Mouse (Mus musculus): ENCODE measurements around the gene Kctd12.
A peak's percentile ranks its signal among the peaks of the same experiment; 100 is the strongest.

The Kctd12 gene

DNA sequence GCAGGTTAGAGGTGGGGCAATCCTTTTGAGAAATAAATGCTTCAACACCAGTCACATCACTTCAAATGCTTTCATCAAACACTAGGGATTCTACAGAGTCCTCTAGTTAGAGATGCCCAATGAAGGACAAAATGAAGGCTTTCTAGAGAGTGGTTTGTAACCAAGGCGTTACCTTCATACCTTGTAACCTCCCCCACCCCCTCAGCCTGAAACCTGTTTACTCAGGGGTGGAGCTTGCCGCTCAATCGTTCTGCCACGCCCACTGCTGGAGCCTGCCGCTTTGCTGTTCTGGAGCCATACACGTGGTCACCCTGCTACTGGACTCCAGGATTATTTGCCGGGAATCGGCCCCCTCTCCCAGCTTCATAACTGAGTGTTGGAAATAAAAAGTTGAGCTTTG, 28.9 kb downstream of the Kctd12 start:
- peak in 1 of 2 experiments; percentile 17 for DNase-seq

- peak; percentile 17 to 40 for DNase-seq
Measured at GRCm38 (mm10) chr14:102951974-102952373, 30.5 kb downstream of the Kctd12 start.

- no peak for DNase-seq
Measured at GRCm38 (mm10) chr14:102947796-102948195, 34.6 kb downstream of the Kctd12 start.

- DNase-seq: no peak
Measured at GRCm38 (mm10) chr14:102942222-102942843, 40.1 kb downstream of the Kctd12 start.

GRCm38 (mm10) chr14:102934878-102935277, 47.6 kb downstream of the Kctd12 start:
- no peak for DNase-seq

DNA sequence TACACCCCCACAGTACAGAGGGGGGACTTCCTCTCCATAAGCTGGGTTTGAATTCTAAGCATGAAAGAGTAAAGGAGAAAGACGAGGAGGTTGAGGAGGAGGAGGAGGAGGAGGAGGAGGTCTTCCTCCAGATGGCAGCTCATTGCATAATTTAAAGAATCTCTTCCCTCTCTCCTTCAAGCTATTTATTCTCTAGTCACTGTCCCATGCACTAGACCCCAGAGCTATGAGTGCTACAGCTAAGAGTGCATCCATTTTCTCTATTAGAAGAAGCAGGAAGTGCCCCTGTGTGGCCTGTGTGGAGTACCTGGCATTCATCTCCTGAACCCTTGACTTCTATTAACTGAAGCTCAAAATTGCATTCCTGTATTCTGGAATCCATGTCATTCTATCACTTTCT, 51.5 kb downstream of the Kctd12 start:
- DNase-seq: no peak

- DNase-seq: no peak
Measured at GRCm38 (mm10) chr14:102929545-102929944, 52.9 kb downstream of the Kctd12 start.

GRCm38 (mm10) chr14:102927847-102928466, 54.5 kb downstream of the Kctd12 start:
- DNase-seq: no peak

All from kidney, postnatal 36 days (tissue).